Mouse (Mus musculus) embryonic facial prominence, embryonic 11.5 days (tissue): ENCODE measurements around the gene Rps2. TPM values are rescaled to one million over a fixed set of nuclear protein-coding genes. Genes with fewer than 3 reads are reported as not detected.
A peak's percentile ranks its signal among the peaks of the same experiment; 100 is the strongest.

ENCODE experiments used
- ATAC-seq: fragments of 200-750 bp; cut with Nextera tagmentation; replicated peaks from 2 replicates; pipeline ENCODE4 v1.8.0; 2017; ENCODE audit warnings: low read depth; ENCODE audit not compliant: insufficient number of reproducible peaks, low FRiP score, low TSS enrichment
- DNase-seq: peaks from one replicate; pipeline ENCODE4 v3.0.0-alpha.2; 2015; ENCODE audit warnings: low spot score
- H3K27ac ChIP-seq: fragments of 300-500 bp; sonication (generic); replicated peaks from 2 replicates; pipeline ENCODE4 v1.5.1; 2014; ENCODE audit warnings: mild to moderate bottlenecking, low read depth, low read length, control low read depth
- H3K27me3 ChIP-seq: fragments of 300-500 bp; sonication (generic); 2 replicates; pipeline ENCODE4 v1.6.1; 2014; ENCODE audit warnings: mild to moderate bottlenecking, low read length, moderate library complexity, mixed read lengths; ENCODE audit not compliant: control insufficient read depth, insufficient read depth
- H3K36me3 ChIP-seq: fragments of 300-500 bp; sonication (generic); replicated peaks from 2 replicates; pipeline ENCODE4 v1.6.1; 2014; ENCODE audit warnings: low read depth, mild to moderate bottlenecking, low read length, moderate library complexity, mixed read lengths; ENCODE audit not compliant: control insufficient read depth, insufficient read depth
- H3K4me1 ChIP-seq: fragments of 300-500 bp; sonication (generic); 2 replicates; pipeline ENCODE4 v1.6.1; 2014; ENCODE audit warnings: low read length, mixed read lengths; ENCODE audit not compliant: control insufficient read depth, insufficient read depth
- H3K4me2 ChIP-seq: fragments of 300-500 bp; sonication (generic); 2 replicates; pipeline ENCODE4 v1.6.1; 2014; ENCODE audit warnings: low read depth, mild to moderate bottlenecking, control low read depth, low read length, moderate library complexity
- H3K4me3 ChIP-seq: fragments of 300-500 bp; sonication (generic); 2 replicates; pipeline ENCODE4 v1.5.1; 2014; ENCODE audit warnings: low read depth, low read length, control low read depth
- H3K9ac ChIP-seq: fragments of 300-500 bp; sonication (generic); replicated peaks from 2 replicates; pipeline ENCODE4 v1.6.1; 2014; ENCODE audit warnings: mild to moderate bottlenecking, control low read depth, low read length
- H3K9me3 ChIP-seq: fragments of 300-500 bp; sonication (generic); replicated peaks from 2 replicates; pipeline ENCODE4 v1.6.1; 2016; ENCODE audit warnings: mild to moderate bottlenecking, low read length, inconsistent platforms, mixed read lengths; ENCODE audit not compliant: control insufficient read depth
- whole genome bisulfite sequencing: fragments of 180-500 bp; shearing (Covaris S2); extraction: QIAGEN DNeasy Blood & Tissue Kit; methylation state at CpG from one replicate; pipeline ENCODE4 v1.1.7; 2014; 5-methylcytosine and 5-hydroxymethylcytosine counted together
- polyA plus RNA-seq: library from polyadenylated mRNA; unstranded; fragments of >200 nt; fragmentation: Nextera tagmentation; extraction: Ambion mirVana; gene quantifications from 2 replicates; pipeline ENCODE4 v1.2.1, GENCODE M21; 2014

Gene Rps2
- polyA plus RNA-seq, 1 experiment from 2014 or later: 1,371 TPM

GRCm38 (mm10) chr17:24676877-24677276, 41.0 kb upstream of the Rps2 start:
- Histone ChIP-seq H3K9ac (no peak overlapping the region), H3K4me2 (no peak overlapping the region), H3K4me3 (no peak overlapping the region), H3K27me3 (no peaks in the 10 kb centered on the region), H3K4me1 (no peaks in the 10 kb centered on the region; the same call in 1 of the 2 replicates), H3K27ac (no peak overlapping the region), H3K36me3 (peaks cover 22% of the 10 kb centered on the region), H3K9me3 (no peaks in the 10 kb centered on the region)
- DNase-seq (no peak), ATAC-seq (no peak)
- 94% methylated on average over 5 of the region's 5 CpGs for WGBS

GRCm38 (mm10) chr17:24677500-24678080, 40.3 kb upstream of the Rps2 start:
- DNase-seq (no peak), ATAC-seq (0 out of 2 replicates have a peak, but pooled peaks have one; percentile 30)
- Histone ChIP-seq H3K27ac (no peak overlapping the region), H3K4me2 (no peak overlapping the region), H3K4me1 (no peaks in the 10 kb centered on the region), H3K4me3 (no peak overlapping the region), H3K9ac (no peak overlapping the region), H3K27me3 (no peaks in the 10 kb centered on the region), H3K36me3 (peaks cover 22% of the 10 kb centered on the region), H3K9me3 (no peaks in the 10 kb centered on the region)
- 92% methylated on average over 24 of the region's 24 CpGs for WGBS

DNA sequence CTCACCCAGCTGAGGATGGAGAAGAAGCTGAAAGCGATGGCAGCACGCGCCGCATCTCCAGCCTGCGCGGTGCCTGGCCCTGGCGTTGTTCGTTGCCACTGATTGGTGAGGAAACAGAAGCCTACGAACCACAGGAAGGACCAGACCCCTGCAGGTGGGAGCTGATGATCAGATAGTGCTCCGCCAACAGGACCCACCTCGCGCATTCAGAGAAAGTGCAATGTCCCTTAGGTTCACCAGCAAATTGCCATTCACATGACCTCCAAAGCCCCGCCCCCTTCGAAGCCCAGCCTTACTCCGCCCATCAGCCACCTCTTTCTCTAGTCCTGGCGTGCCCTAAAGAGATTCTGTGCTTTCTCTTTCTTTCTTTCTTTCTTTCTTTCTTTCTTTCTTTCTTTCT, 31.4 kb upstream of the Rps2 start:
- Histone ChIP-seq H3K4me1 (peaks cover 4% of the 10 kb centered on the region), H3K4me3 (no peak overlapping the region), H3K9ac (no peak overlapping the region), H3K36me3 (no peaks in the 10 kb centered on the region; the same call in 1 of the 2 replicates), H3K9me3 (no peaks in the 10 kb centered on the region), H3K27me3 (peaks cover 36% of the 10 kb centered on the region), H3K27ac (no peak overlapping the region), H3K4me2 (no peak overlapping the region)
- peak; percentile 62 for DNase-seq
- WGBS: 28% methylated on average over 16 of the region's 16 CpGs
- peak; percentile 14; the same call in 1 of the 2 replicates for ATAC-seq

- DNase-seq (peak; percentile 33), ATAC-seq (no peak)
- Histone ChIP-seq H3K4me1 (peaks cover 4% of the 10 kb centered on the region), H3K4me3 (peak overlapping the region; percentile 25), H3K27ac (no peak overlapping the region), H3K4me2 (peak overlapping the region; percentile 48), H3K9me3 (no peaks in the 10 kb centered on the region), H3K9ac (peak overlapping the region; percentile 32; the same call in 1 of the 2 replicates), H3K36me3 (peaks cover under 1% of the 10 kb centered on the region), H3K27me3 (peaks cover 36% of the 10 kb centered on the region)
- 2% methylated on average over 24 of the region's 25 CpGs for WGBS
Measured at GRCm38 (mm10) chr17:24687146-24687595, 30.7 kb upstream of the Rps2 start.

DNA sequence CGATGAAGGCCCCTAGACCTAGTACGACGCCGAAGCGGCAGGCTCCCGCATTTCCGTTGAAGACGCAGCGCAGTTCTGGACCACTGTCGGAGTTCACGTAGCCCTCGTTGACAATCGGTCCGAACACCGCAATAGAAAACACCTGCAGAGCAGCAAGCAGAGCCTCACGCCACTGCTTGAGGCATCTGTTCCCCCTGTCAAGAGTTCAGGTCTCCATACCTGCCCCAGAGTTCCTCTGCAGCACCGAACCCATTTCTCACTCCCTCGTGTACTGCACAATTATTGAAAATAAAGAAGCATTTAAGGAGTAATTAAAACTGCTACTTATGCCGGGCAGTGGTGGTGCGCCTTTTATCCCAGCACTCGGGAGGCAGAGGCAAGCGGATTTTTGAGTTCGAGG, 30.3 kb upstream of the Rps2 start:
- Histone ChIP-seq H3K9ac (peak overlapping the region; percentile 32; the same call in 1 of the 2 replicates), H3K36me3 (peaks cover 4% of the 10 kb centered on the region; the same call in 1 of the 2 replicates), H3K27ac (no peak overlapping the region), H3K4me2 (peak overlapping the region; percentile 48), H3K9me3 (no peaks in the 10 kb centered on the region), H3K4me3 (peak overlapping the region; percentile 25), H3K27me3 (peaks cover 36% of the 10 kb centered on the region), H3K4me1 (peaks cover 4% of the 10 kb centered on the region)
- DNase-seq (no peak), ATAC-seq (no peak)
- WGBS: 15% methylated on average over 23 of the region's 23 CpGs

DNA sequence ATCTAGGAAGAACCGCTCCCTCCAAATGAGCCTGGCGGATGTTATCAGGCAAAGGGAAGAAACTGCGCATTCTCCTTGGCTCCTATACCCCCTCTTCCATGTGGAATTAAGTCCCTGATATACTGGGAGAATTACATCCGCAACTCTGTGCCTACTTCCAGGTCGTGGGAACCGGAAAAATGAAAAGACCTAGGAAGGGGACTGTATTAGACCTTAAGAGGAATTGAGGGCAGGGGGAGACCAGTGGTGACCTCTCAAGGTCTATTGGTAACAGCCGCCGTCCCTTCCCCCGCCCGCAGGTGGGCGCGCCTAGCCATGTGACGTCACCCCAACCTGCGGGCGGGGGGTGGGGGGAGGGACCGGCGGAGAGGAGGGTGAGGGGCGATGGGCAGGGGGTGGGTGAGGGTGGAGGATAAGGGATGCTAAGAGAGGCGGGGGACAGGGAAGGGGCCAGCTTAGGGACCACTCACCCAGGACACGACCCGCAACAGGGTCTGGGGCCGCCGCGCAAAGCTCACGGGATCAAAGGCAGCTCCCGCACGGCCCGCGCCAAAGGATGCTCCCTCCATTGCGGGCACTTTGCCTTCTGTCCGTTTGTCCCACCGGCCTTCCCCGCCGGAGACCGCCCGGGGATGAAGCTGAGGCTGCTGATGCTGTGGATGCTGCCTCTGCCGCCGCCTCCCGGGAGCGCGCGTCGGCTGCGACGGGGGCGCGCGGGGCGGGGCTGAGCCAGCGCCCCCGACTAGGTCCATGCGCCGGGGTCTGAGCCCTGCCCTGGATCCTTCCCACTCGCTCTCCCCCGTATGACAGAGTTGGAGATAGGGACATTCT, 28.4 kb upstream of the Rps2 start, which contains the start of gene Syngr3:
Syngr3 (minus strand) TSS at position 705 of the 831 bp plus-strand sequence.
- ATAC-seq: no peak
- Histone ChIP-seq H3K27ac (no peak within 1 kb of the TSS), H3K4me2 (peak within 1 kb of the TSS; percentile 93), H3K9ac (peak within 1 kb of the TSS; percentile 63), H3K27me3 (peaks cover 36% of the 10 kb centered on the region), H3K4me1 (peaks cover 4% of the 10 kb centered on the region), H3K36me3 (peaks cover 8% of the 10 kb centered on the region), H3K9me3 (no peaks in the 10 kb centered on the region), H3K4me3 (peak within 1 kb of the TSS; percentile 65)
- under 1% methylated on average over 51 of the region's 55 CpGs for WGBS
- DNase-seq: peak; percentile 54

DNA sequence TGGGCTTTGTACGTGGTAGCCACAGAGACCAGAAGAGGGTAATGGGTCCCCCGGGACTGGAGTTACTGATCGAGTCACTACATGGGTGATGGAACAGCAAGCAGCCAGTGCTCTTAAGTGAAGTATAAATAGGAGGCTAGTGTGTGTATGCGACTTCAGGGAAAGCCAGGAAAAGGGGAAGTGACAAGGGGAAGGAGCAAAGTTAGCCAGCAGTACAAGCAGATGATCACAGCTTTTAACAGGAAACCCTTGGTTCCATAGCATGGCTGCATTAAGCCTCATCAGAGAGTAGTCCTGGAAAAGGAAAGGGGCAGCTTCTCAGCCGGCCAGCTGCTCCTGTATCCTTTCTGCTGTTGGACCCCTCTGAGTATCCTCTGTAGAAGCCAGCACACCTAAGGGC, 25.5 kb upstream of the Rps2 start:
- ATAC-seq: no peak
- DNase-seq: no peak
- Histone ChIP-seq H3K4me3 (no peak overlapping the region), H3K36me3 (peaks cover 8% of the 10 kb centered on the region), H3K4me2 (no peak overlapping the region), H3K9me3 (no peaks in the 10 kb centered on the region), H3K27me3 (peaks cover 33% of the 10 kb centered on the region), H3K9ac (no peak overlapping the region), H3K4me1 (peaks cover under 1% of the 10 kb centered on the region), H3K27ac (no peak overlapping the region)
- WGBS: 82% methylated on average over 5 of the region's 5 CpGs
